Mouse (Mus musculus): ENCODE results near the gene Dyrk1b. TPM values are rescaled to one million over a fixed set of nuclear protein-coding genes. Genes with fewer than 3 reads are reported as not detected.
A peak's percentile ranks its signal among the peaks of the same experiment; 100 is the strongest.

Gene Dyrk1b
- polyA plus RNA-seq, 1 experiment from 2014 or later, result 17.0 TPM

- Histone ChIP-seq H3K36me3 (ENCODE audit: control insufficient read depth, insufficient read depth, low read length) (no peaks in the 10 kb centered on the region), H3K9me3 (ENCODE audit: control insufficient read depth, low read length) (no peaks in the 10 kb centered on the region; the same call in 1 of the 2 replicates), H3K9ac (ENCODE audit: low read length) (no peak overlapping the region), H3K27me3 (ENCODE audit: control insufficient read depth, insufficient read depth, low read length) (no peaks in the 10 kb centered on the region), H3K4me2 (ENCODE audit: low read depth, low read length, severe bottlenecking) (no peak overlapping the region), H3K27ac (ENCODE audit: low read depth, low read length) (no peak overlapping the region), H3K4me3 (ENCODE audit: low read depth, low read length) (no peak overlapping the region), H3K4me1 (replicated peaks; ENCODE audit: control insufficient read depth, insufficient read depth, low read length) (no peaks in the 10 kb centered on the region)
- 66% methylated on average over 9 of the region's 9 CpGs for whole genome bisulfite sequencing
- DNase-seq (ENCODE audit: low spot score) (no peak), ATAC-seq (replicated peaks; ENCODE audit: low FRiP score) (no peak)
These were observed 18.0 kb upstream of the Dyrk1b start for GRCm38 (mm10) chr7:28161163-28161749.

- Histone ChIP-seq H3K27ac (ENCODE audit: low read depth, low read length) (no peak overlapping the region), H3K4me1 (replicated peaks; ENCODE audit: control insufficient read depth, insufficient read depth, low read length) (peaks cover 5% of the 10 kb centered on the region; the same call in 1 of the 2 replicates), H3K27me3 (ENCODE audit: control insufficient read depth, insufficient read depth, low read length) (no peaks in the 10 kb centered on the region), H3K9ac (ENCODE audit: low read length) (no peak overlapping the region), H3K9me3 (ENCODE audit: control insufficient read depth, low read length) (no peaks in the 10 kb centered on the region; the same call in 1 of the 2 replicates), H3K36me3 (ENCODE audit: control insufficient read depth, insufficient read depth, low read length) (no peaks in the 10 kb centered on the region), H3K4me2 (ENCODE audit: low read depth, low read length, severe bottlenecking) (no peak overlapping the region), H3K4me3 (ENCODE audit: low read depth, low read length) (no peak overlapping the region)
- DNase-seq (ENCODE audit: low spot score), result no peak
- WGBS, result 73% methylated on average over 6 of the region's 6 CpGs
- ATAC-seq (replicated peaks; ENCODE audit: low FRiP score), result no peak
These were observed 13.9 kb upstream of the Dyrk1b start for GRCm38 (mm10) chr7:28165406-28165805.

GRCm38 (mm10) chr7:28168320-28169115 is 10.8 kb upstream of the Dyrk1b start:
- Histone ChIP-seq H3K27ac (ENCODE audit: low read depth, low read length) (no peak overlapping the region), H3K9ac (ENCODE audit: low read length) (peak overlapping the region; percentile 72), H3K27me3 (ENCODE audit: control insufficient read depth, insufficient read depth, low read length) (no peaks in the 10 kb centered on the region), H3K4me3 (ENCODE audit: low read depth, low read length) (peak overlapping the region; percentile 58), H3K36me3 (ENCODE audit: control insufficient read depth, insufficient read depth, low read length) (no peaks in the 10 kb centered on the region), H3K4me2 (ENCODE audit: low read depth, low read length, severe bottlenecking) (peak overlapping the region; percentile 93), H3K4me1 (replicated peaks; ENCODE audit: control insufficient read depth, insufficient read depth, low read length) (peaks cover 14% of the 10 kb centered on the region; the same call in 1 of the 2 replicates), H3K9me3 (ENCODE audit: control insufficient read depth, low read length) (no peaks in the 10 kb centered on the region; the same call in 1 of the 2 replicates)
- DNase-seq (ENCODE audit: low spot score), result peak; percentile 82
- 13% methylated on average over 9 of the region's 9 CpGs for WGBS
- no peak for ATAC-seq (replicated peaks; ENCODE audit: low FRiP score)

GRCm38 (mm10) chr7:28169489-28170422 is 9.5 kb upstream of the Dyrk1b start, which contains the start of gene Fbl:
Gene Fbl (plus strand): TSS chr7:28169710.
- Histone ChIP-seq H3K4me3 (ENCODE audit: low read depth, low read length) (peak within 1 kb of the TSS; percentile 58), H3K36me3 (ENCODE audit: control insufficient read depth, insufficient read depth, low read length) (no peaks in the 10 kb centered on the region), H3K27me3 (ENCODE audit: control insufficient read depth, insufficient read depth, low read length) (no peaks in the 10 kb centered on the region), H3K27ac (ENCODE audit: low read depth, low read length) (peak within 1 kb of the TSS; percentile 25), H3K4me1 (replicated peaks; ENCODE audit: control insufficient read depth, insufficient read depth, low read length) (peaks cover 14% of the 10 kb centered on the region; the same call in 1 of the 2 replicates), H3K4me2 (ENCODE audit: low read depth, low read length, severe bottlenecking) (peak within 1 kb of the TSS; percentile 93), H3K9me3 (ENCODE audit: control insufficient read depth, low read length) (no peaks in the 10 kb centered on the region; the same call in 1 of the 2 replicates), H3K9ac (ENCODE audit: low read length) (peak within 1 kb of the TSS; percentile 72)
- DNase-seq (ENCODE audit: low spot score) (peak; percentile 95), ATAC-seq (replicated peaks; ENCODE audit: low FRiP score) (peak; percentile 91)
- WGBS, result under 1% methylated on average over 72 of the region's 80 CpGs

GRCm38 (mm10) chr7:28175358-28175757 is 3.9 kb upstream of the Dyrk1b start:
- Histone ChIP-seq H3K27ac (ENCODE audit: low read depth, low read length) (no peak overlapping the region), H3K4me1 (replicated peaks; ENCODE audit: control insufficient read depth, insufficient read depth, low read length) (peaks cover 10% of the 10 kb centered on the region; the same call in 1 of the 2 replicates), H3K4me3 (ENCODE audit: low read depth, low read length) (no peak overlapping the region), H3K9ac (ENCODE audit: low read length) (no peak overlapping the region), H3K27me3 (ENCODE audit: control insufficient read depth, insufficient read depth, low read length) (no peaks in the 10 kb centered on the region), H3K36me3 (ENCODE audit: control insufficient read depth, insufficient read depth, low read length) (peaks cover 3% of the 10 kb centered on the region; the same call in 1 of the 2 replicates), H3K9me3 (ENCODE audit: control insufficient read depth, low read length) (no peaks in the 10 kb centered on the region), H3K4me2 (ENCODE audit: low read depth, low read length, severe bottlenecking) (no peak overlapping the region)
- 86% methylated on average over 4 of the region's 4 CpGs for WGBS
- DNase-seq (ENCODE audit: low spot score) (no peak), ATAC-seq (replicated peaks; ENCODE audit: low FRiP score) (no peak)

GRCm38 (mm10) chr7:28179741-28180377 is 590 bp downstream of the Dyrk1b start:
- WGBS, result under 1% methylated on average over 25 of the region's 56 CpGs
- ATAC-seq (replicated peaks; ENCODE audit: low FRiP score), result peak; percentile 95

GRCm38 (mm10) chr7:28180890-28181289 is 1.6 kb downstream of the Dyrk1b start:
- Histone ChIP-seq H3K27ac (ENCODE audit: low read depth, low read length) (peak overlapping the region; percentile 60), H3K9me3 (ENCODE audit: control insufficient read depth, low read length) (no peaks in the 10 kb centered on the region), H3K36me3 (ENCODE audit: control insufficient read depth, insufficient read depth, low read length) (peaks cover 33% of the 10 kb centered on the region), H3K4me1 (replicated peaks; ENCODE audit: control insufficient read depth, insufficient read depth, low read length) (peaks cover 5% of the 10 kb centered on the region; the same call in 1 of the 2 replicates), H3K27me3 (ENCODE audit: control insufficient read depth, insufficient read depth, low read length) (no peaks in the 10 kb centered on the region), H3K4me3 (ENCODE audit: low read depth, low read length) (peak overlapping the region; percentile 96), H3K9ac (ENCODE audit: low read length) (peak overlapping the region; percentile 93), H3K4me2 (ENCODE audit: low read depth, low read length, severe bottlenecking) (peak overlapping the region; percentile 80)
- ATAC-seq (replicated peaks; ENCODE audit: low FRiP score) (no peak), DNase-seq (ENCODE audit: low spot score) (no peak)
- 82% methylated on average over 5 of the region's 5 CpGs for WGBS

More at GRCm38 (mm10) chr7:28179741-28180377, 590 bp downstream of the Dyrk1b start:
- H3K9ac ChIP-seq (ENCODE audit: low read length), result peak overlapping the region; percentile 93
- peak overlapping the region; percentile 93 for H3K27ac ChIP-seq (ENCODE audit: low read depth, low read length)
- H3K27me3 ChIP-seq (ENCODE audit: control insufficient read depth, insufficient read depth, low read length), result no peaks in the 10 kb centered on the region
- peak; percentile 97 for DNase-seq (ENCODE audit: low spot score)
- peak overlapping the region; percentile 80 for H3K4me2 ChIP-seq (ENCODE audit: low read depth, low read length, severe bottlenecking)
- no peaks in the 10 kb centered on the region for H3K9me3 ChIP-seq (ENCODE audit: control insufficient read depth, low read length)
- H3K36me3 ChIP-seq (ENCODE audit: control insufficient read depth, insufficient read depth, low read length), result peaks cover 26% of the 10 kb centered on the region
- H3K4me3 ChIP-seq (ENCODE audit: low read depth, low read length), result peak overlapping the region; percentile 96
- peaks cover 5% of the 10 kb centered on the region; the same call in 1 of the 2 replicates for H3K4me1 ChIP-seq (replicated peaks; ENCODE audit: control insufficient read depth, insufficient read depth, low read length)

All from forebrain, embryonic 11.5 days (tissue).